Mouse (Mus musculus) bone marrow, adult 2 months (tissue): ENCODE measurements at regions not wholly inside any gene's neighbourhood (a gene's known extent, or its start where the extent isn't known, plus 50 kb on each side); places are given as distances from the start of the nearest gene placed in this dataset.

Experiments used
- CTCF ChIP-seq: fragments of 200-500 bp; IDR thresholded peaks from 2 replicates; pipeline ENCODE4 v1.5.1; 2011; ENCODE audit warnings: low read length, control low read depth; ENCODE audit not compliant: control insufficient read depth, insufficient read depth
- POLR2A ChIP-seq: fragments of 200-500 bp; IDR thresholded peaks from 2 replicates; pipeline ENCODE4 v1.6.1; 2011; ENCODE audit warnings: low read depth, mild to moderate bottlenecking, control low read depth, low read length, borderline replicate concordance; ENCODE audit not compliant: control insufficient read depth

DNA sequence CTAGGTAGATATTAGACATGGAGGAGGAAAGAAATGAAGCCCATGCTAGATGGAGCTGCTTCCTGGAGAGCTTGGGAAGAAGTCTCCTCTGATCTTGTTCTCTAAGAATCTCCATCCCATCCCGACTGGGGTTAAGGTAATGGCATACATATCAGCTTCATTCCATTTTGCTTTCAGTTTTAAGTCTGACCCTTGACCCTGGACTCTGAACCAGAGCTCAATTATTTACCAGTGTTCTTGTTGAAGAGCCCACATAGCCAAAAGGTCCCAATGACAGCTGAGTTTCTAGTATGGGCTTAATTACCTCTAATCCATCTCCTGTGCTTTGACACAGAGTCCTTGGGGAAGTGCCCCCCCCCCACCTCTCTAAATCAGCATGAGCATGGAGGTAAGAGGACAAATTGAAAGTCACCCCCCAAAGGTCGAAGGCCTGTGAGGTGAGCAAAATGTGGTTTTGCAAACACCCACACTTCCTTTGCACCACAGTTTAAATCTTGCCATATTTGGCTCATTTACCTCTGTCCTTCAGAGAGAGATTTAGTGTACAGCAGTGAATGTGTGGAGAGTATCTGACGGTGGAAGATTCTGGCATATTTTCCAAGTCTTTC, 371.5 kb downstream of the Ets1 start:
- TF ChIP-seq CTCF (no peak), POLR2A (no peak)
